Mouse (Mus musculus): ENCODE measurements around the gene Rsbn1.

- TF ChIP-seq GATA1 (IDR thresholded peaks at IDR 0.05; ENCODE audit: borderline replicate concordance, low read length) (no peak), FLI1 (IDR thresholded peaks at IDR 0.05; ENCODE audit: low read length) (no peak)
Observed at GRCm38 (mm10) chr3:103987831-103988432, 74.0 kb downstream of the Rsbn1 start.

Data from megakaryocyte, embryonic 14.5 days (primary cell).